Mouse (Mus musculus): ENCODE results near the gene Miga1. TPM values are rescaled to one million over a fixed set of nuclear protein-coding genes. Genes with fewer than 3 reads are reported as not detected.

The Miga1 gene
- 16.4 and 16.9 TPM in 2 replicates for polyA plus RNA-seq (2016; fragmentation: Nextera tagmentation; extraction: Ambion mirVana)

DNA sequence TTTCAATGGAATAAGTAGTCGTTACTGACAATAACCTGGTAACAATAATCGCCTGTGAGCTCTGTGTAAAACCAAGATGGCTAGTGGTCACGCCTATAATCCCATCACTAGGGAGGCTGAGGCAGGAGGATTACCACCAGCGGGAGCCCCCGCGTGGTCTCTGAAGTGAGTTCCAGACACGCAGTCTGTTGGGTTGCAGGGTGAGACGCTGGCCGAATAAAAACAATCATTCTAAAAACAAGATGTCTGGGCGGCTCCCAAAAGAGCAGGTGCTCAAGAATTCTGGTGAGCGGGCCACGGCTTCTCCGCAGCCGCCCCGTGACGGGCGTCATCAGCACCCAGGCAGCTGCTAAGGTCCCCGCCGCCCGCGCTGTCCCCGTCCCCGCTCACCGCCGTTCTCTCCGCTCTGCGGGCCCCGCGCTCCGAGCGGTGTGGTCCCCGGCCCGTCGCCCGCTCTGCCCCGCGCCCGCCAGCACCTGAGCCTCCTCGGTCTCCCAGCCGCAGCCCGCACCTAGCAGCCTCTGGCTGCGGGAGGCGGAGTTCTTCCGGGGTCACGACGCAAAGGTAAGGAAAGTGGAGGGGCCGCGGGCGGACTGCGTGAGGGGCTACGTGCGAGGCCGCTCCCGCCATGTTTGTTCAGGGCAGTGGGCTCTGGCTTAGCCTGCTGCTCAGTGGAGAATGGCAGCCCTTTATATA is at the start of gene Miga1:
Miga1 (minus strand) TSS at position 546 of the 696 bp plus-strand sequence.
- peak within 1 kb of the TSS; percentile 94 for H3K4me3 ChIP-seq
- H3K27ac ChIP-seq, result peak within 1 kb of the TSS; percentile 93
- H3K36me3 ChIP-seq, result peaks cover 29% of the 10 kb centered on the region
- DNase-seq (ENCODE audit: low spot score), result peak; percentile 85
- no peaks in the 10 kb centered on the region for H3K9me3 ChIP-seq
- 3% methylated on average over 54 of the region's 54 CpGs for WGBS
- H3K27me3 ChIP-seq (ENCODE audit: insufficient read depth, poor library complexity, severe bottlenecking), result no peaks in the 10 kb centered on the region
- peaks cover 9% of the 10 kb centered on the region for H3K4me1 ChIP-seq (replicated peaks)

DNA sequence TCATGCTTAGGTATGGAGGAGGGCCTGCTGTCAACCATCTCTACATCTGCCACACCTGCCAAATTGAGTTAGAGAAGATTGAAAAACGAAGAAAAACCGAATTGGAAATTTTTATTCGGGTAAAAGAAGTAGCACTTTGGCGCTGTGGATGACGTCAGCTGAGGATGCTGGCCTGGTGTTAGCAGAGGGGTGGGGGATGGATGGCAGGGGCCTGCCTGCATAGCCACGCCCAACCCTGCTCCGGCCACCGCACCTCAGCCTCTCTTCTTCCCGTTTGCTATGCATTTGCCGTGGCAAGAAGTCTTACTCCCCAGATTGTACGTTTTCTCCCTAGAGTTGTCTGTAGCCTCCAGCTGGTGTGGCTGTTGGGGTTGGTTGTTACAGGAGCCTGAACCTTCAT is 43.9 kb upstream of the Miga1 start:
- H3K27me3 ChIP-seq (ENCODE audit: insufficient read depth, poor library complexity, severe bottlenecking), result no peaks in the 10 kb centered on the region
- no peak overlapping the region for H3K4me3 ChIP-seq
- 74% methylated on average over 11 of the region's 11 CpGs for WGBS
- no peak overlapping the region for H3K27ac ChIP-seq
- DNase-seq (ENCODE audit: low spot score), result no peak
- H3K4me1 ChIP-seq (replicated peaks), result no peaks in the 10 kb centered on the region
- no peaks in the 10 kb centered on the region for H3K9me3 ChIP-seq
- peaks cover 91% of the 10 kb centered on the region for H3K36me3 ChIP-seq

DNA sequence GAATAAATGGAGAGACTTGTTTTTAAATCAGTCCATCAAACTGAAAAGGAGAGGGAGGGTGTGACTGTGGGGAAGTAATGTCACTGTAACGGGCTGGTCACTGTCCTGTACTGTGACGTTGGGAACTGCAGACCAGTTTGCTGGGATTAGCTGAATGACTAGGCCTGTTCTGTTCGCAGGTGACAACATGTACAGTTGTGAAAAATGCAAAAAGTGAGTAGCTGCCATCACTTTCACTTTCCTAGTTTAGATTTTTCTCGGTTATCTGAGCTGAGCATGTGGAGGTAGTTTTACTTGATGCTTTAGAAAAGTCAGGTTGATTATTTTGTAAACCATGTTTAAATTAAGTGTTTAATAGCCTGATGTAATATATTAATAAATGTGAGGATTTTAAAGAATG is 35.9 kb upstream of the Miga1 start:
- Histone ChIP-seq H3K36me3 (peaks cover 94% of the 10 kb centered on the region), H3K9me3 (no peaks in the 10 kb centered on the region)
- 91% methylated on average over 4 of the region's 4 CpGs for WGBS

DNA sequence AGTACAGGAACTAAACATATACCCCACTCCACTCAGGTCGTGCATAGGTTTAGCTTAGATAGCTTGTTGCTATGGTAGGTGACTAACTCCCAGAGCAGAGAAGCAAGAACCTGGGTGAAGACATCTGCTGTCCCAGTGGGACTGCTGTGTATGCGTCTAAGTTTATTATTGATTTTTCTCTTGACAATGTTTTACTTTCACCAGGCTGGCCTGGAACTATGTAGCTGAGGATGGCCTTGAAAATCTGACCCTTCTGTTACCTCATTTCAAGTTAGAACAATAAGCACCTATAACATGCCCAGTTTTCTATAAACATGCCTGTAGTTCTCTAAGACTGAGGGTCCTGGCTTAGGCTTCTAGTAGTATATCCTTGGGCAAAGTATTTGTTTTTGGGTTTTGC is 24.0 kb upstream of the Miga1 start:
- Histone ChIP-seq H3K4me3 (no peak overlapping the region), H3K27ac (no peak overlapping the region), H3K36me3 (peaks cover 95% of the 10 kb centered on the region), H3K4me1 (replicated peaks) (no peaks in the 10 kb centered on the region), H3K9me3 (no peaks in the 10 kb centered on the region), H3K27me3 (ENCODE audit: insufficient read depth, poor library complexity, severe bottlenecking) (no peaks in the 10 kb centered on the region)
- DNase-seq (ENCODE audit: low spot score), result no peak
- WGBS, result 88% methylated on average over 2 of the region's 2 CpGs

More for the DNA sequence above, 35.9 kb upstream of the Miga1 start:
- Histone ChIP-seq H3K27me3 (ENCODE audit: insufficient read depth, poor library complexity, severe bottlenecking) (no peaks in the 10 kb centered on the region), H3K4me1 (replicated peaks) (no peaks in the 10 kb centered on the region), H3K4me3 (no peak overlapping the region), H3K27ac (no peak overlapping the region)
- no peak for DNase-seq (ENCODE audit: low spot score)

DNA sequence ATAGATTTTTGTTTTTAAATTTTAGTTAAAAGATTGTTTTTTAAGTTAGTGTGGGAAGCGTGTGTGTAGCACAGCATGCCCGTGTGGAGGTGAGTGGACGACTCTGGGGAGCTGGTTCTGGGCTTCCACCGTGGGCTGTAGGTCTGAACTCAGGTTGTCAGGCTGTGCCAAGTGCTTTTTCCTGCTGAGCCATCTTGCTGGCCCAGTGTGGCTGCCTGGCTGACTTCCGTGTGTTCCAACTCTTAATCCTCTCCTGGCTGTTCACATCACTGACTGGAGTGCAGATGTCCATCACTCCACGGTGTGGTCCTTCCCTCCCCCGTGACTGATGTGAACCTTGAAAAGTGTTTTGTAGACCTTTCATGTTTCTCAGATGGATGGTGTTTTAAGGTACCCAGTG is 18.9 kb upstream of the Miga1 start:
- no peak for DNase-seq (ENCODE audit: low spot score)
- Histone ChIP-seq H3K27ac (no peak overlapping the region), H3K9me3 (no peaks in the 10 kb centered on the region), H3K4me1 (replicated peaks) (peaks cover 9% of the 10 kb centered on the region), H3K36me3 (peaks cover 55% of the 10 kb centered on the region), H3K4me3 (no peak overlapping the region), H3K27me3 (ENCODE audit: insufficient read depth, poor library complexity, severe bottlenecking) (no peaks in the 10 kb centered on the region)
- WGBS, result 88% methylated on average over 7 of the region's 7 CpGs

GRCm38 (mm10) chr3:152356751-152357150 is 16.5 kb upstream of the Miga1 start:
- no peaks in the 10 kb centered on the region for H3K9me3 ChIP-seq
- H3K4me1 ChIP-seq (replicated peaks), result peaks cover 9% of the 10 kb centered on the region
- H3K27me3 ChIP-seq (ENCODE audit: insufficient read depth, poor library complexity, severe bottlenecking), result no peaks in the 10 kb centered on the region
- H3K27ac ChIP-seq, result no peak overlapping the region
- DNase-seq (ENCODE audit: low spot score), result no peak
- peaks cover 31% of the 10 kb centered on the region for H3K36me3 ChIP-seq
- WGBS, result 79% methylated on average over 9 of the region's 9 CpGs
- no peak overlapping the region for H3K4me3 ChIP-seq

- Histone ChIP-seq H3K27me3 (ENCODE audit: insufficient read depth, poor library complexity, severe bottlenecking) (no peaks in the 10 kb centered on the region), H3K4me1 (replicated peaks) (peaks cover 20% of the 10 kb centered on the region), H3K36me3 (peaks cover 17% of the 10 kb centered on the region), H3K27ac (no peak overlapping the region), H3K4me3 (no peak overlapping the region), H3K9me3 (no peaks in the 10 kb centered on the region)
- no peak for DNase-seq (ENCODE audit: low spot score)
- 62% methylated on average over 5 of the region's 5 CpGs for WGBS
Observed at GRCm38 (mm10) chr3:152355361-152355760, 15.2 kb upstream of the Miga1 start.

DNA sequence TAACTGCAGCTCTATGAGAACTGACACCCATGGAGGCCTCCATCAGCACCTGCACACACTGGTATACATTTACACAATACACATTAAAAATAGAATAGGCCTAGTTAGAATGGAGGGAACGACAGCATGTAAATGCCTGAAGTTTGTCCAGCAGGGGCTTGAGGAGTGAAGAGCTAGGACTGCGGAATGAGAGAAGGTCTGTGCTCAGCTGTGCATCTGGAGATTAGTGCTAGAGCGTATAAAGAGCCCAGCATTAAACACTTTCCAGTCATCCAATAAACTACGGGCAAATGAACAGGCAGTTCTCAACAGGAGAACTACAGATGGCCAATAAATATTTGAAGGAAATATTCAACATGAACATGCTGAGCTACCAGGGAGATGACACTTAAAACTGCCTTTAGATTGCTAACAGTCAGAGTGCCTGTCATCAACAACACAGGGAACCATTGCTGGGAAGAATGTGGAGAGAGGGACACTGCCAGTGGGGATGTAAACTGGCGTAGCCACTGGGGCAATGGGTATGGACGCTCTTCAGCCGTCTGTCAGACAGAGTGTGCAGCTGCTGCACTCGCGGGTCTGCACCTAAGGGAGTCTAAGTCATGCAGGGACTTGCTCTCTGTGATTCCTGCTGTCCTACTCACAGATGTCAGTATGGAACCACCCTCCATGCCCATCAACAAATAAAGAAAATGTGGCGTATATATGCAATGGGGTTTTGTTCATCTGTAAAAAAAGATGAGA is 13.4 kb upstream of the Miga1 start:
- Histone ChIP-seq H3K4me1 (replicated peaks) (peaks cover 28% of the 10 kb centered on the region), H3K36me3 (peaks cover 10% of the 10 kb centered on the region), H3K27ac (no peak overlapping the region), H3K27me3 (ENCODE audit: insufficient read depth, poor library complexity, severe bottlenecking) (no peaks in the 10 kb centered on the region), H3K9me3 (no peaks in the 10 kb centered on the region), H3K4me3 (no peak overlapping the region)
- DNase-seq (ENCODE audit: low spot score), result no peak
- WGBS, result 86% methylated on average over 10 of the region's 10 CpGs

GRCm38 (mm10) chr3:152352289-152352688 is 12.1 kb upstream of the Miga1 start:
- Histone ChIP-seq H3K36me3 (peaks cover 10% of the 10 kb centered on the region), H3K4me1 (replicated peaks) (peaks cover 31% of the 10 kb centered on the region), H3K4me3 (no peak overlapping the region), H3K27ac (no peak overlapping the region), H3K9me3 (no peaks in the 10 kb centered on the region), H3K27me3 (ENCODE audit: insufficient read depth, poor library complexity, severe bottlenecking) (no peaks in the 10 kb centered on the region)
- no peak for DNase-seq (ENCODE audit: low spot score)
- WGBS, result 89% methylated on average over 4 of the region's 4 CpGs

DNA sequence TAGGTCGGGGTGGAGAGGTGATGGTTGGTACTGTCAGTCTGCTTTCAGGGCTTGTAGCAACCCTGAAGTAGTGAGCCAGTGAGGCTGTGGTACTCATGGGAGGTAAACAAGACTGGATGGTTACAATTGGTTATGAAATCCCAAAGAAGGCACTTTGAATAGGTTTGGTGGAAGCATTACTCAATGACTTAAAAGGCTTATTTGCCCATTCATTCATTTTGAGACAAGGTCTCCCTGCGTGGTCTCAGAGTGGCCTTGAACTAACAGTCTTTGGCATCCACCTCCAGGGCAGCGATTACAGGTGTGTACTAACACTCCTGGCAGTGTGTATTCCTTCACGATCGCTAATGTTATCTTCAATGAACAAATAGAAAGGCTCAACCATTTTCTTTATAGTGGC is 10.8 kb upstream of the Miga1 start:
- Histone ChIP-seq H3K4me1 (replicated peaks) (peaks cover 36% of the 10 kb centered on the region), H3K27me3 (ENCODE audit: insufficient read depth, poor library complexity, severe bottlenecking) (no peaks in the 10 kb centered on the region), H3K36me3 (peaks cover 10% of the 10 kb centered on the region), H3K9me3 (no peaks in the 10 kb centered on the region), H3K4me3 (no peak overlapping the region), H3K27ac (no peak overlapping the region)
- 93% methylated on average over 5 of the region's 5 CpGs for WGBS
- no peak for DNase-seq (ENCODE audit: low spot score)

- Histone ChIP-seq H3K4me1 (replicated peaks) (peaks cover 34% of the 10 kb centered on the region), H3K27me3 (ENCODE audit: insufficient read depth, poor library complexity, severe bottlenecking) (0 out of 2 replicates have a peak, but pooled peaks cover 2% of the 10 kb centered on the region), H3K27ac (no peak overlapping the region), H3K4me3 (no peak overlapping the region), H3K36me3 (peaks cover 10% of the 10 kb centered on the region), H3K9me3 (no peaks in the 10 kb centered on the region)
- 88% methylated on average over 3 of the region's 3 CpGs for WGBS
- DNase-seq (ENCODE audit: low spot score), result no peak
Observed at GRCm38 (mm10) chr3:152350431-152350830, 10.2 kb upstream of the Miga1 start.

- WGBS, result 92% methylated on average over 10 of the region's 10 CpGs
- peaks cover 32% of the 10 kb centered on the region for H3K4me1 ChIP-seq (replicated peaks)
- peaks cover 10% of the 10 kb centered on the region for H3K36me3 ChIP-seq
- H3K4me3 ChIP-seq, result no peak overlapping the region
- H3K27me3 ChIP-seq (ENCODE audit: insufficient read depth, poor library complexity, severe bottlenecking), result 0 out of 2 replicates have a peak, but pooled peaks cover 5% of the 10 kb centered on the region
- no peak for DNase-seq (ENCODE audit: low spot score)
- H3K27ac ChIP-seq, result no peak overlapping the region
- H3K9me3 ChIP-seq, result no peaks in the 10 kb centered on the region
Observed at GRCm38 (mm10) chr3:152348011-152348830, 8.0 kb upstream of the Miga1 start.

Measured in hindbrain, embryonic 10.5 days (tissue).